Mouse (Mus musculus) liver, embryonic 18 days (tissue): ENCODE results near the gene Slc25a20. TPM values are rescaled to one million over a fixed set of nuclear protein-coding genes. Genes with fewer than 3 reads are reported as not detected.

Experiments
- polyA plus RNA-seq: library from polyadenylated mRNA; depleted of rRNA; stranded (reverse); fragments of >200 nt; gene quantifications from 2 replicates; pipeline ENCODE4 v1.2.3, GENCODE M21; 2012; rRNA removed

Gene Slc25a20
- 25.2 and 27.9 TPM in 2 replicates for polyA plus RNA-seq

GRCm38 (mm10) chr9:108661677-108662612 is at the start of gene Slc25a20:
TSS of gene Slc25a20 (plus strand) at chr9:108662088.

GRCm38 (mm10) chr9:108648611-108649560 is 13.0 kb upstream of the Slc25a20 start, which contains the start of gene Arih2:
TSS of gene Arih2 (minus strand) at chr9:108649386.

GRCm38 (mm10) chr9:108689106-108689505 is 27.2 kb downstream of the Slc25a20 start, which contains the start of gene Prkar2a:
TSS of gene Prkar2a (plus strand) at chr9:108689314.

Other genes starting within 250 kb of the Slc25a20 start
- 0.06 and 0.08 TPM in 2 replicates for gene Ccdc36, start 233.6 kb upstream of the Slc25a20 start, polyA plus RNA-seq
- gene BC048562, start 225.6 kb upstream of the Slc25a20 start, polyA plus RNA-seq: not detected in 2 replicates
- 9.5 TPM in 2 replicates for gene Ccdc71, start 201.6 kb upstream of the Slc25a20 start, polyA plus RNA-seq
- 18.4 and 25.3 TPM in 2 replicates for gene Klhdc8b, start 200.5 kb upstream of the Slc25a20 start, polyA plus RNA-seq
- gene Lamb2, start 182.4 kb upstream of the Slc25a20 start, polyA plus RNA-seq: 9.6 and 10.7 TPM in 2 replicates
- 32.7 and 42.1 TPM in 2 replicates for gene Usp19, start 171.5 kb upstream of the Slc25a20 start, polyA plus RNA-seq
- 68.5 and 88.3 TPM in 2 replicates for gene Qars, start 154.4 kb upstream of the Slc25a20 start, polyA plus RNA-seq
- gene Qrich1, start 145.3 kb upstream of the Slc25a20 start, polyA plus RNA-seq: 32.6 and 35.7 TPM in 2 replicates
- 65.6 and 75.3 TPM in 2 replicates for gene Impdh2, start 101.8 kb upstream of the Slc25a20 start, polyA plus RNA-seq
- gene Ndufaf3, start 94.7 kb upstream of the Slc25a20 start, polyA plus RNA-seq: 9.6 and 9.7 TPM in 2 replicates
- gene Dalrd3, start 92.2 kb upstream of the Slc25a20 start, polyA plus RNA-seq: 39.3 and 41.8 TPM in 2 replicates
- gene Wdr6, start 83.3 kb upstream of the Slc25a20 start, polyA plus RNA-seq: 6.5 and 7.2 TPM in 2 replicates
- 0.40 and 0.41 TPM in 2 replicates for gene P4htm, start 64.4 kb upstream of the Slc25a20 start, polyA plus RNA-seq
- 17.4 and 18.2 TPM in 2 replicates for gene Arih2, start 12.7 kb upstream of the Slc25a20 start, polyA plus RNA-seq
- 8.4 and 9.1 TPM in 2 replicates for gene Prkar2a, start 27.2 kb downstream of the Slc25a20 start, polyA plus RNA-seq
- 51.0 and 53.0 TPM in 2 replicates for gene Ip6k2, start 121.7 kb downstream of the Slc25a20 start, polyA plus RNA-seq
- 3.3 and 3.4 TPM in 2 replicates for gene Nckipsd, start 146.3 kb downstream of the Slc25a20 start, polyA plus RNA-seq
- gene Celsr3, start 164.2 kb downstream of the Slc25a20 start, polyA plus RNA-seq: 0.41 and 0.63 TPM in 2 replicates
- gene Slc26a6, start 191.2 kb downstream of the Slc25a20 start, polyA plus RNA-seq: 2.7 and 2.8 TPM in 2 replicates